Mouse (Mus musculus) myocyte (in vitro differentiated cells): ENCODE results near the gene Slc8a1.

Experiments
- CEBPB ChIP-seq: IDR thresholded peaks from 2 replicates; pipeline ENCODE4 v1.6.1; 2011; ENCODE audit warnings: mild to moderate bottlenecking, moderate library complexity; ENCODE audit not compliant: poor library complexity, insufficient read depth, severe bottlenecking
- E2F4 ChIP-seq: IDR thresholded peaks from one replicate; pipeline ENCODE4 v1.6.1; 2011; ENCODE audit warnings: mild to moderate bottlenecking, control low read depth, moderate library complexity; ENCODE audit not compliant: insufficient read depth
- MAX ChIP-seq: IDR thresholded peaks from one replicate; pipeline ENCODE4 v1.6.1; 2011; ENCODE audit warnings: low read depth, mild to moderate bottlenecking, control low read depth
- MYOD1 ChIP-seq, 3 experiments: IDR thresholded peaks; one replicate each; pipeline ENCODE4 v1.6.1; 2011; ENCODE audit warnings: control low read depth in 2 of 3, low read depth in 2 of 3, mild to moderate bottlenecking in 2 of 3, moderate library complexity in 1 of 3; ENCODE audit not compliant: insufficient read length in 2 of 3, control insufficient read depth in 1 of 3
- MYOG ChIP-seq, 3 experiments: IDR thresholded peaks; one replicate each; pipeline ENCODE4 v1.6.1; 2011; ENCODE audit warnings: control low read depth in 2 of 3, low read depth in 2 of 3, mild to moderate bottlenecking in 2 of 3; ENCODE audit not compliant: insufficient read length in 2 of 3, control insufficient read depth in 1 of 3, insufficient read depth in 1 of 3
- POLR2A ChIP-seq: IDR thresholded peaks from one replicate; pipeline ENCODE4 v1.6.1; 2011; ENCODE audit warnings: low read depth, mild to moderate bottlenecking, control low read depth, moderate library complexity; ENCODE audit not compliant: insufficient read length
- POLR2AphosphoS2 ChIP-seq: IDR thresholded peaks from one replicate; pipeline ENCODE4 v1.6.1; 2011; ENCODE audit warnings: low read depth, control low read depth; ENCODE audit not compliant: insufficient read length
- REST ChIP-seq: IDR thresholded peaks from one replicate; pipeline ENCODE4 v1.6.1; 2011; ENCODE audit warnings: mild to moderate bottlenecking, control low read depth, moderate library complexity; ENCODE audit not compliant: insufficient read depth, insufficient read length
- SRF ChIP-seq: IDR thresholded peaks from one replicate; pipeline ENCODE4 v1.6.1; 2011; ENCODE audit warnings: low read depth; ENCODE audit not compliant: control insufficient read depth, insufficient read length
- TCF12 ChIP-seq: IDR thresholded peaks from one replicate; pipeline ENCODE4 v1.6.1; 2011; ENCODE audit warnings: mild to moderate bottlenecking, control low read depth; ENCODE audit not compliant: poor library complexity, insufficient read depth, severe bottlenecking
- TCF3 ChIP-seq: IDR thresholded peaks from one replicate; pipeline ENCODE4 v1.6.1; 2011; ENCODE audit warnings: low read depth, control low read depth; ENCODE audit not compliant: insufficient read length
- USF1 ChIP-seq: IDR thresholded peaks from one replicate; pipeline ENCODE4 v1.6.1; 2011; ENCODE audit warnings: low read depth, mild to moderate bottlenecking, control low read depth, moderate library complexity

DNA sequence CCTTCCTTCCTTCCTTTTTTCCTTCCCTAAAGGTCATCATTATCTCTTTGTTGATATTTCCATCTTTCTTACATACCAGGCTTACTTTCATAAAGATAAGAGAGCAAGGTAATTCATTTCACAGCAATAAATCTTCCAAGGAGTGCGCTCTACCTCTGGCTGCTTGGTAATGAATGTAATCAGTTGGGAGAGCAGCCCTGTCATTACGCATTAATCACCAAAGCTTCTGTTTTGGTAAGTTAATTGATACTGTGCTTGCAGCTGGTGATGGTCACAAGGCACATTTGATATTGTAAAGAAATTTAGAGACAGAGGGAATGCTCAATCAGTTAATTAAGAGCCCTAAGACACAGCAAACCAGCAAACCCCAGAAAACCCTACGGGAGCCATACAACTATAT lies 130.7 kb downstream of the Slc8a1 start:
- TF ChIP-seq MAX (no peak), POLR2A (no peak), TCF12 (no peak), USF1 (no peak), CEBPB (no peak), MYOD1 (IDR thresholded peaks at IDR 0.05; ENCODE audit: control insufficient read depth in 1 of 3, insufficient read length in 2 of 3, low read depth in 2 of 3) (no peak), TCF3 (no peak), SRF (no peak), E2F4 (no peak), POLR2AphosphoS2 (no peak), MYOG (IDR thresholded peaks at IDR 0.05; ENCODE audit: control insufficient read depth in 1 of 3, insufficient read depth in 1 of 3, insufficient read length in 2 of 3, low read depth in 2 of 3) (no peak), REST (no peak)
